Mouse (Mus musculus): ENCODE measurements around the gene Abcb1b.
"Not testable (repeated sequence)": the region's sequence is repeated elsewhere in the genome, so short reads cannot be mapped to it uniquely, and the experiment has no call there.

The Abcb1b gene

GRCm38 (mm10) chr5:8797987-8798751, at the start of gene Abcb1b:
Gene Abcb1b, plus strand, starts transcription at chr5:8798147.
- DNase-seq (ENCODE audit: low spot score in 2 of 2), result peak in 1 of 2 experiments; percentile 3

GRCm38 (mm10) chr5:8772866-8773265, 25.1 kb upstream of the Abcb1b start:
- DNase-seq (ENCODE audit: low spot score in 2 of 2), result no peak

GRCm38 (mm10) chr5:8778311-8778710, 19.6 kb upstream of the Abcb1b start:
- DNase-seq (ENCODE audit: low spot score in 2 of 2), result no peak

- DNase-seq (ENCODE audit: low spot score in 2 of 2), result no peak
These were observed 19.2 kb upstream of the Abcb1b start for GRCm38 (mm10) chr5:8778751-8779150.

GRCm38 (mm10) chr5:8792281-8792680, 5.7 kb upstream of the Abcb1b start:
- DNase-seq (ENCODE audit: low spot score in 2 of 2), result no peak

GRCm38 (mm10) chr5:8798752-8799115, 787 bp downstream of the Abcb1b start:
- DNase-seq (ENCODE audit: low spot score in 2 of 2), result no peak

GRCm38 (mm10) chr5:8805742-8806141, 7.8 kb downstream of the Abcb1b start:
- DNase-seq (ENCODE audit: low spot score in 2 of 2), result no peak

- DNase-seq (ENCODE audit: low spot score in 2 of 2), result no peak
These were observed 9.4 kb downstream of the Abcb1b start for GRCm38 (mm10) chr5:8807137-8808004.

- no peak for DNase-seq (ENCODE audit: low spot score in 2 of 2)
These were observed 15.9 kb downstream of the Abcb1b start for GRCm38 (mm10) chr5:8813872-8814271.

- DNase-seq (ENCODE audit: low spot score in 2 of 2), result no peak
These were observed 22.0 kb downstream of the Abcb1b start for GRCm38 (mm10) chr5:8819635-8820591.

GRCm38 (mm10) chr5:8820592-8821104, 22.7 kb downstream of the Abcb1b start:
- not testable (repeated sequence) for DNase-seq (ENCODE audit: low spot score in 2 of 2)

GRCm38 (mm10) chr5:8838661-8839438, 40.9 kb downstream of the Abcb1b start:
- no peak for DNase-seq (ENCODE audit: low spot score in 2 of 2)

- no peak for DNase-seq (ENCODE audit: low spot score in 2 of 2)
These were observed 41.7 kb downstream of the Abcb1b start for GRCm38 (mm10) chr5:8839651-8840050.

GRCm38 (mm10) chr5:8840887-8841286, 42.9 kb downstream of the Abcb1b start:
- peak; percentile 30 to 62 for DNase-seq (ENCODE audit: low spot score in 2 of 2)

- no peak for DNase-seq (ENCODE audit: low spot score in 2 of 2)
These were observed 44.9 kb downstream of the Abcb1b start for GRCm38 (mm10) chr5:8842815-8843214.

- not testable (repeated sequence) for DNase-seq (ENCODE audit: low spot score in 2 of 2)
These were observed 50.9 kb downstream of the Abcb1b start for GRCm38 (mm10) chr5:8848607-8849575.

- no peak for DNase-seq (ENCODE audit: low spot score in 2 of 2)
These were observed 52.9 kb downstream of the Abcb1b start for GRCm38 (mm10) chr5:8850851-8851250.

- no peak for DNase-seq (ENCODE audit: low spot score in 2 of 2)
These were observed 59.3 kb downstream of the Abcb1b start for GRCm38 (mm10) chr5:8857201-8857600.

- DNase-seq (ENCODE audit: low spot score in 2 of 2), result no peak
These were observed 63.9 kb downstream of the Abcb1b start for GRCm38 (mm10) chr5:8861811-8862210.

All from spleen, postnatal 14 days (tissue).